Mouse (Mus musculus) CH12.LX (cell line): ENCODE measurements around the gene Hpcal1. TPM values are rescaled to one million over a fixed set of nuclear protein-coding genes. Genes with fewer than 3 reads are reported as not detected.

ENCODE experiments used
- DNase-seq: peaks from one replicate; pipeline ENCODE4 v3.0.0-alpha.2; 2013; ENCODE audit errors: extremely low read depth
- H3K27ac ChIP-seq: 2 replicates; pipeline ENCODE4 v1.5.1; 2012; ENCODE audit warnings: low read depth, mild to moderate bottlenecking, control low read depth, moderate library complexity; ENCODE audit not compliant: insufficient read depth
- H3K27me3 ChIP-seq: replicated peaks from 2 replicates; pipeline ENCODE3; 2012; ENCODE audit warnings: inconsistent platforms
- H3K36me3 ChIP-seq, 2 experiments: replicated peaks in 1 of 2; 2 replicates each; pipeline versions ENCODE3 to v1.6.1; 2012; ENCODE audit warnings: inconsistent platforms in 1 of 2, low read length in 1 of 2, mild to moderate bottlenecking in 1 of 2, mixed read lengths in 1 of 2, moderate library complexity in 1 of 2; ENCODE audit not compliant: control insufficient read depth in 1 of 2, insufficient read depth in 1 of 2
- H3K4me1 ChIP-seq, 2 experiments: 2 replicates each; pipeline ENCODE4 v1.6.1; 2012; ENCODE audit warnings: inconsistent platforms in 1 of 2, moderate library complexity in 1 of 2; ENCODE audit not compliant: insufficient read depth in 2 of 2, control insufficient read depth in 1 of 2
- H3K4me2 ChIP-seq: 2 replicates; pipeline ENCODE4 v1.6.1; 2012; ENCODE audit warnings: low read depth, mild to moderate bottlenecking, control low read depth; ENCODE audit not compliant: poor library complexity, insufficient read depth, severe bottlenecking
- H3K4me3 ChIP-seq, 3 experiments: fragments of 150-350 bp in 1 of 3; sonication (generic) in 1 of 3; replicated peaks in 1 of 3; 2 replicates each; pipeline versions ENCODE3 to v1.5.1; 2011 to 2012; ENCODE audit warnings: low read depth in 2 of 3, low read length in 2 of 3, mild to moderate bottlenecking in 2 of 3, moderate library complexity in 2 of 3, control low read depth in 1 of 3, improper control_type of control experiment in 1 of 3, inconsistent platforms in 1 of 3, mixed read lengths in 1 of 3; ENCODE audit not compliant: poor library complexity in 1 of 3
- H3K79me2 ChIP-seq: replicated peaks from 2 replicates; pipeline ENCODE4 v1.6.1; 2012; ENCODE audit warnings: mild to moderate bottlenecking, moderate library complexity; ENCODE audit not compliant: control insufficient read depth, poor library complexity, insufficient read depth, severe bottlenecking; ENCODE audit errors: extremely low read depth
- H3K9ac ChIP-seq: 2 replicates; pipeline ENCODE4 v1.6.1; 2012; ENCODE audit warnings: low read depth, mild to moderate bottlenecking, control low read depth, moderate library complexity; ENCODE audit not compliant: insufficient read depth
- H3K9me3 ChIP-seq: replicated peaks from 2 replicates; pipeline ENCODE3; 2012; ENCODE audit warnings: low read length, inconsistent platforms, mixed read lengths
- CHD2 ChIP-seq: IDR thresholded peaks from 2 replicates; pipeline ENCODE4 v1.6.1; 2011; ENCODE audit warnings: low read length, improper control_type of control experiment
- CTCF ChIP-seq, 2 experiments: IDR thresholded peaks in 1 of 2; conservative IDR thresholded peaks in 1 of 2; 2 replicates each; pipeline ENCODE4 v1.5.1; 2011 to 2012; ENCODE audit warnings: low read depth in 2 of 2, low read length in 2 of 2, improper control_type of control experiment in 1 of 2, inconsistent platforms in 1 of 2, mild to moderate bottlenecking in 1 of 2, moderate library complexity in 1 of 2
- EP300 ChIP-seq: IDR thresholded peaks from 2 replicates; pipeline ENCODE4 v1.6.1; 2011; ENCODE audit warnings: low read length, improper control_type of control experiment
- JUN ChIP-seq: IDR thresholded peaks from 2 replicates; pipeline ENCODE4 v1.6.1; 2011; ENCODE audit warnings: low read depth, mild to moderate bottlenecking, low read length, improper control_type of control experiment, moderate library complexity; ENCODE audit not compliant: insufficient read depth
- KAT2A ChIP-seq: IDR thresholded peaks from 2 replicates; pipeline ENCODE4 v1.6.1; 2012; ENCODE audit warnings: low read length, improper control_type of control experiment, inconsistent platforms; ENCODE audit not compliant: insufficient replicate concordance
- MEF2A ChIP-seq: IDR thresholded peaks from 2 replicates; pipeline ENCODE4 v1.6.1; 2014; ENCODE audit warnings: low read depth, mild to moderate bottlenecking, inconsistent platforms, low read length, improper control_type of control experiment, borderline replicate concordance
- MXI1 ChIP-seq: IDR thresholded peaks from 2 replicates; pipeline ENCODE4 v1.6.1; 2011; ENCODE audit warnings: mild to moderate bottlenecking, low read depth, low read length, improper control_type of control experiment
- PAX5 ChIP-seq: IDR thresholded peaks from 2 replicates; pipeline ENCODE4 v1.6.1; 2012; ENCODE audit warnings: low read length, inconsistent platforms, mixed read lengths
- POLR2A ChIP-seq: IDR thresholded peaks from 2 replicates; pipeline ENCODE4 v1.6.1; 2011; ENCODE audit warnings: low read depth, mild to moderate bottlenecking, improper control_type of control experiment, low read length
- SMC3 ChIP-seq: IDR thresholded peaks from 2 replicates; pipeline ENCODE4 v1.6.1; 2011; ENCODE audit warnings: low read depth, low read length, improper control_type of control experiment
- TBP ChIP-seq: conservative IDR thresholded peaks from 2 replicates; pipeline ENCODE4 v1.6.1; 2011; ENCODE audit warnings: low read depth, low read length, improper control_type of control experiment
- ZKSCAN1 ChIP-seq: IDR thresholded peaks from 2 replicates; pipeline ENCODE4 v1.6.1; 2012; ENCODE audit warnings: low read depth, inconsistent platforms, low read length, improper control_type of control experiment, borderline replicate concordance
- ZMIZ1 ChIP-seq: IDR thresholded peaks from 2 replicates; pipeline ENCODE4 v1.6.1; 2012; ENCODE audit warnings: low read depth, mild to moderate bottlenecking, inconsistent platforms, low read length, improper control_type of control experiment
- dilution Hi-C: fragments of 300-500 bp; cut with MboI; formaldehyde crosslinking; loops from 2 replicates; pipeline ENCODE4 v1.14.3; 2020; ENCODE audit warnings: low sequenced_read_pairs; ENCODE audit not compliant: extremely low pct_unique_long_range_greater_than_20kb, extremely low pct_ligation_motif_present
- in situ Hi-C: fragments of 300-500 bp; cut with MboI; formaldehyde crosslinking; loops from 3 replicates; pipeline ENCODE4 v1.14.3; 2019; ENCODE audit warnings: low sequenced_read_pairs, low pct_ligation_motif_present, low pct_unique_long_range_greater_than_20kb, mixed read lengths
- polyA plus RNA-seq: library from polyadenylated mRNA; unstranded; fragments of >175 nt; gene quantifications from 2 replicates; pipeline ENCODE4 v1.2.1, GENCODE M21; 2012; ENCODE audit warnings: low read depth; ENCODE audit not compliant: insufficient read length
- total RNA-seq, 2 experiments: library from RNA; depleted of rRNA; stranded (reverse); fragments of 300-350 nt in 1 of 2; fragments of >200 nt in 1 of 2; gene quantifications; 2 replicates each; pipeline ENCODE4 v1.2.3; 2012 to 2014

Gene Hpcal1
- total and polyA plus RNA-seq, 3 experiments = 4.9 to 5.5 (median 4.9) TPM

DNA sequence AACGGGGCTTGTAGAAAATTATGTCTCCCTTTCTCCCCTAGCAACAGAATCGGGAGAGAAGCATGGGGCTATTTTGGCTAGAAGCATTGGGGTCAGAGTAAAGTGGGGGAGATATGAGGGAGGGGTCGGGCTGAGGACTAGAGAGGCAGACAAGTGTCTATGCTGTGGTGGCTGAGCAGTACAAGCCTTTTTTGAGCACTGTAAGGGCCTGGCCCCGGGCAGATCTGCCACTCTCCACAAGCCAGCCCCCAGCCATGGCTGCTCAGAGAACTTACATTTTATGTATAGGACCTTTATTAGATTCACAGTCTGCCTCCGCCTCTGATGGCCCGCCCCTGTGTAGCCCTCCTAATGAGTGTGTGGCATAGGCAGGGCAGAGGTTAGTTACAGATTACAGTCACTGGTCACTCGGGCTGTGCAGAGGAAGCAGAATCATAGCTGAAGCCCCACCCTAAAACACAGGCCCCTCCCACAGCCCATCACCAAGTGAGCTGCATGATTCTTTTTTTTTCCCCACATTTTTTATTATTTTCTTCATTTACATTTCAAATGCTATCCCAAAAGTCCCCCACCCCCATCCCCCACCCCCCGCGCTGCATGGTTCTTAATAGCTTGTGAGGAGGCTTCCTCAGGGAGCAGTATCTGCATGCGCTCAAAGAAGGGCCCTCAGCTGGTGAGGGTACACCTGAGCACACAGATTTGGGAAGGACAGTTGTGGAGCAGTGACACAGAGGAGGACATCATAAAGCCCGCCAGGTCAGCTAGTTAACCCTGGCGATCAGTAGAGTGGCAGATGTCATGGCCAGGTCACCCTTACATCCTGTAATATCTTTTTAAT lies 46.1 kb upstream of the Hpcal1 start:
- Histone ChIP-seq H3K9ac (no peak overlapping the region), H3K4me2 (no peak overlapping the region), H3K36me3 (no peaks in the 10 kb centered on the region), H3K27ac (no peak overlapping the region), H3K79me2 (no peaks in the 10 kb centered on the region), H3K9me3 (no peaks in the 10 kb centered on the region), H3K4me1 (peaks cover 6 to 19% of the 10 kb centered on the region in 2 experiments; a peak in 2 of 4 replicates), H3K4me3 (no peak overlapping the region), H3K27me3 (no peaks in the 10 kb centered on the region)
- in situ Hi-C loops = no loop called here
- dilution Hi-C loops = no loop called here
- DNase-seq = no peak
- TF ChIP-seq POLR2A (no peak), PAX5 (no peak), CTCF (conservative IDR thresholded peaks at IDR 0.05 in 1 of 2, IDR thresholded peaks at IDR 0.05 in 1 of 2; ENCODE audit: low read depth in 2 of 2, low read length in 2 of 2) (no peak), CHD2 (no peak), MEF2A (no peak), JUN (no peak), KAT2A (no peak), EP300 (no peak), ZMIZ1 (no peak), TBP (no peak), MXI1 (no peak), SMC3 (no peak), ZKSCAN1 (no peak)

GRCm38 (mm10) chr12:17646457-17646856 lies 44.2 kb upstream of the Hpcal1 start:
- TF ChIP-seq MXI1 (no peak), JUN (no peak)
- Histone ChIP-seq H3K4me2 (no peak overlapping the region), H3K27me3 (no peaks in the 10 kb centered on the region), H3K9me3 (no peaks in the 10 kb centered on the region), H3K9ac (no peak overlapping the region), H3K27ac (no peak overlapping the region), H3K4me3 (no peak overlapping the region), H3K79me2 (no peaks in the 10 kb centered on the region), H3K36me3 (no peaks in the 10 kb centered on the region), H3K4me1 (peaks cover 3 to 7% of the 10 kb centered on the region in 2 experiments; a peak in 2 of 4 replicates)
- no peak for DNase-seq
- in situ Hi-C loops = no loop called here
- dilution Hi-C loops = no loop called here
